Mouse (Mus musculus) MEL-GATA-1-ER (cell line): ENCODE measurements around the gene Tecpr2.

ENCODE experiments used
- DNase-seq: peaks from one replicate; pipeline ENCODE4 v3.0.0-alpha.2; 2012; ENCODE audit warnings: low read depth; ENCODE audit errors: extremely low read depth

The Tecpr2 gene

GRCm38 (mm10) chr12:110948082-110948909 is 59.2 kb downstream of the Tecpr2 start:
- DNase-seq = no peak

DNA sequence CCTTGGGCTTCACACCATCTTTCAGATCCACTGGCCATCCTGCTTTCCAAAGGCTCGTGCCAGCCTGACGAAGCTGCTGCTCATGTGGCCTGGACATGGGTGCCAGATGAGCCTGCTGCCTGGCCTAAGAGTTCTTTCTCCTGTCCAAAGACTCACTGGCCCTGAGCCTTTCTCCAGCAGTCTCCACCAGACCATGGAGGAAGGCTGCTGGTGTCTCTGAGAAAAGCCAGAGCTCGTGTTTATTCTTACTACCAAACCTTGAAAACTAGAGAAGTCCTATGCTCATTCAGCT is 59.8 kb downstream of the Tecpr2 start:
- no peak for DNase-seq

DNA sequence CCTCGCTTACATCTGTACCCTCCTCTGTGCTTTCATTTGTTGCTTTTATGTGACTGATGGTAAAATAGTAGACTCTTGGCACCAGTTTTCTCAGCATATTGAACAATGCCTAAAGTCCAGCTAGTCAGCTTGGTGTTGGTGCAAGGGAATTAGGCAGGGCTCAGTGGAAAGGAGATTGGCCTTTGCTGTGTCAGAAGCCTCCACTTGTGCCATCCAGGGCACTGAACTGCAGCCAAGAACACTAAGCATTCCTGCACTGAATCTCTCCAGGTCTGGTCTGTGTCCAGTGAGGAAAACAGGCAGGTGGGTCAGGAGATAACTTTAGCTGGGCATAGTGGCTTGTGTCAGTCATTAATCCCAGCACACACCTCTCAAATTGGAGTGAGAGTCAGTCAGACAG is 60.3 kb downstream of the Tecpr2 start:
- no peak for DNase-seq

GRCm38 (mm10) chr12:110950151-110950550 is 61.1 kb downstream of the Tecpr2 start:
- DNase-seq = no peak

DNA sequence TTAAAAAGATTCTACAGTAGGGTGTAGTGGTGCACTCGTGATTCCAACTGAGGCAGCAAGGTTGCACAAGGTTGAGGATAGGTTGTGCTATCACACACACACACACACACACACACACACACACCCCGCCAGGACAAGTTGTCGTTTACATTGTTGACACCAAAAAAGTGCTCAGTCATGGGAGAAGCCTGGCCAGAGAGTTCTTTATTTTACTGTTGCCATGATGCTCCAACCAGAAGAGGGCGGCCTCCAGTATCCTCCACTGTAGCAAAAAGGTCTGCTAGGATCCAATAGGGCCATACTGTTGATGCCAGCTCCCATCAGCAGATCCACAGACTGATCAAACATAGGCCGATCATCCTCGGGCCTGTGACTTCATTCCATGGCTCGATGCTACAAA is 62.2 kb downstream of the Tecpr2 start:
- DNase-seq = no peak

- DNase-seq = no peak
Observed at GRCm38 (mm10) chr12:110952628-110953385, 63.7 kb downstream of the Tecpr2 start.

- no peak for DNase-seq
Observed at GRCm38 (mm10) chr12:110953443-110953842, 64.4 kb downstream of the Tecpr2 start.

GRCm38 (mm10) chr12:110953900-110954299 is 64.8 kb downstream of the Tecpr2 start:
- no peak for DNase-seq

- DNase-seq = no peak
Observed at GRCm38 (mm10) chr12:110954351-110954991, 65.4 kb downstream of the Tecpr2 start.

DNA sequence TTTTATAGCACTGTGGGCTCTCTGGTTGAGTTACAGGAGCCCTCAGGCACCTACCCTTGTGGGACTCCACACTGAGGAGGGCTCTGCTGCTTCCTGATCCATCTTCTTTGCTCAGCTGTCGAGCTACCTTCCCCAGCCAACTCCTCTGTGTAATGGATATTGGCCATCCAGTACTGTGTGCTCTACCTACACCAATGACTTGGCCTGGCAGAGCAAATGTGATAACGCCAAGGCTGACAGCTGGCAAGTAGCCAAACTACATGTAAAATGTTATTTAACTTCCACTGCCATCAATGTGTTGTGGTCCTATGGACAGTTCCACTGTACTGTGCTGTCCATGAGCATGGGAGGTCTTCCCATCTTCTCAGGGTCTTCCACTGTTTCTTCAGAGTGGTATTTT is 72.9 kb downstream of the Tecpr2 start:
- DNase-seq = no peak

GRCm38 (mm10) chr12:110965500-110965899 is 76.4 kb downstream of the Tecpr2 start:
- DNase-seq = no peak

DNA sequence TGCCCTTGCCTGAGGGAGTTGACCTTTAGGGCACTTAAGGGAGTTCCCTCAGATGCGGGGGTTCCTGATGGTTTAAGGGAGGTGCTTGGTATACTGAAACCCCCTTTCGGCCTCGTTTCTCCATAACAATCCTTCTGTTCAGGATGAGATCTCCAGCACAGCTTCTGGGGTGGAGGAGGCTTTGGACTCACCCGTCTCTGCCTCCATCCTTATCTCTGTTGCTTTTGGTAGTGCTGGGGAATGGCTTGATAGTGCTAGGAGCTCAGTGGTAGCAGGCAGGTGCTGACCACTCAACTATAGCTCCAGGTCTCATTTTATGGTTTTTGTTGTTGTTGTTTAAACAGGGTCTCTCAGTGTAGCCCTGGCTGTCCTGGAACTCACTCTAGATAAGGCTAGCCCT is 77.0 kb downstream of the Tecpr2 start:
- no peak for DNase-seq

DNA sequence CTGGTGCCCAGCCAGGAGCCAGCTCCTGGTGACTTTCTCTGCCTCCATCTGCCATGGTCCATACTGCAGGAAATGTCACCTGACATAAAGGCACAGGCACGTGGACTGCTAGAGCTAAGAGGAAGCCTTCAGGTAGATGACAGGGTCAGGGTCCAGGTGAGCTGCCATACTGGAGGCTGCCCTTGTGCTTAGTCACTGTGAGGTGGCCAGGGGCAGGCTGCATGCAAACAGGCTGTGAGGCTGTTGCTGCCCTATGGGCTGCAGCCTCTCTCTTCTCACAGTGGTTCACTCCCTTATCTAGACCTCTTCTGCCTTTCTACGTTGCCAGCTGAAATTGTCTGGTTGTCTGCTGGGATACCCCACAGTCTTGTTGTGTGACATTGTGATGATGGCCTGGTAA is 78.1 kb downstream of the Tecpr2 start:
- no peak for DNase-seq

GRCm38 (mm10) chr12:110970408-110970807 is 81.3 kb downstream of the Tecpr2 start:
- DNase-seq = no peak

- DNase-seq = no peak
Observed at GRCm38 (mm10) chr12:110971972-110972371, 82.9 kb downstream of the Tecpr2 start.

- DNase-seq = no peak
Observed at GRCm38 (mm10) chr12:110973829-110974228, 84.8 kb downstream of the Tecpr2 start.

DNA sequence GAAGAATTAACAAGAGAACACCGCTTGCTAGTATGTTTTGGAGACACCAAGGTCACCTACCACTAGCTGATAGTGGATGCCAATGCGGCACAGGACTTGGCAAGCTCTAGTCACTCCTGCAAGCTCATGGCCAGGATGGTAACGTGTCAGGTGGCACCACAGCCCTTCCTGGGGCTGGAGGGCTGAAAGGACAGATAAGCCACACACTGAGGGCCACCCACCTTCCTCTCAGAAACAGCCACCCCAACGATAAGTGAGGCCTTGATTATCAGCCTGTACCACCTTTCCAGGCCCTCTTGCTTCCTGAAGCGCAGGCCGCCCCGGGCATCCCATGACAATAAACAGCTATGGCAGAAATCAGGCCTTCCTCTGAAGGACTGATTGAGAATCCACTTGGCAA is 85.2 kb downstream of the Tecpr2 start:
- DNase-seq = peak; percentile 90

- DNase-seq = peak; percentile 48
Observed at GRCm38 (mm10) chr12:110974726-110975125, 85.7 kb downstream of the Tecpr2 start.

GRCm38 (mm10) chr12:110975385-110975784 is 86.3 kb downstream of the Tecpr2 start:
- DNase-seq = no peak

GRCm38 (mm10) chr12:110975838-110976468 is 86.9 kb downstream of the Tecpr2 start:
- no peak for DNase-seq

DNA sequence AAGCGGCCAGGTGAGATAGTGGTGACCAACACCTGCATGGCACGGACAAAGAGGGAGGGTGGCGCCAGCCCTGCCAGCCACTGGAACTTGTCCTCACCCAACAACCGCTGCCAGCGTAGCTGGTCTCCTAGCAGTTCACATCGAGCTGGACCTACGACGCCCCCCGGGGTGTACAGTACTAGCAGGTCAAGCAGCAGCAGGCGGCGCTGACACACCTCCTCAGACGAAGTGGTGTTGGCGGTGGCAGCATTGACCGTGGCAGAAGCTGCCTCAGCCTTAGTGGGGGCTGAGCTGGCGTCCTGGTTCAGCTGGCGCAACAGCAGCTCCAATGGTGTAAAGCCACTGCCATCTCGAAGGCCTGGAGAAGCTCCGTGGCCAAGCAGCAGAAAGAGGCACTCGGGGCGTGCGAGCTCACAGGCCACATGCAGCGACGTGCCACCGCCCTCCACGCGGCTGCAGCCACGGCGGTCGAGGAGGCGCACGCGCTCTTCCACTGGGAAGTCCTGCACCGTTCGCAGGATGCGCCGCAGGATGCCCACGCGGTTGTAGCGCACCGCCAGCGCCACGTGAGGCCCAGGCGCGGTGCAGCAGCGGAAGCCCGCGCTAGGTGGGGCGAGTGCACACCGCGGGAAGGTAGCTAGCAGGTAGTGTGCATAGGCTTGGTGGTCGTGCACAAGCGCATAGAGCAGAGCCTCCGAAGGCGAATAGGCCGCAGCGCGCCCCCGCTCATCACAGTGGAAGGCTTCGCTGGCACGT is 87.7 kb downstream of the Tecpr2 start:
- no peak for DNase-seq
